Mouse (Mus musculus) brain, embryonic 14.5 days (tissue): ENCODE results near the gene Ermap.

Source experiments
- CTCF ChIP-seq: fragments of 200-500 bp; IDR thresholded peaks from 2 replicates; pipeline ENCODE4 v1.5.1; 2012; ENCODE audit warnings: inconsistent platforms, mild to moderate bottlenecking, moderate library complexity, borderline replicate concordance; ENCODE audit not compliant: insufficient read depth, insufficient read length; ENCODE audit errors: extremely low read depth
- POLR2A ChIP-seq: fragments of 200-500 bp; IDR thresholded peaks from 2 replicates; pipeline ENCODE4 v1.6.1; 2012; ENCODE audit warnings: mild to moderate bottlenecking, inconsistent platforms, borderline replicate concordance; ENCODE audit not compliant: poor library complexity, insufficient read depth, insufficient read length, severe bottlenecking; ENCODE audit errors: extremely low read depth

DNA sequence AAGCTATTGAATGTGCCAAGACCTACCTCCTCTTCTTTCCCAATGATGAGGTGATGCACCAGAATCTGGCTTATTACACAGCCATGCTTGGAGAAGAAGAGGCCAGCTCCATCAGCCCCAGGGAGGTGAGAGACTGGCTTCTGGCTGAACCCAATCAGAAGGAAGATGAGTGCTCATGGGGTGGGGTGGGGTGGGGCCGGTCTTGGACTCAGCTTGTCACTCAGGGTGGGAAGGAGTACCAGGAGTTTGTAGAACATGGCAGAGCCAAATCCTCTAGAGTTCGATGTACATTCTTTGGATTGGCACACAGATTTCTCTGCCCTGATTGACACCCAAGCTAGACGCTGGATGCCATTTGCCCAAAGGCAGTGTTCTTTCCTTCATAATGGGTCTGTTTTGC, 48.9 kb upstream of the Ermap start:
- TF ChIP-seq CTCF, result no peak
- TF ChIP-seq POLR2A, result no peak
